Mouse (Mus musculus) megakaryocyte, embryonic 14.5 days (primary cell): Measurements from ENCODE around the gene Mras. TPM values are rescaled to one million over a fixed set of nuclear protein-coding genes. Genes with fewer than 3 reads are reported as not detected.
A peak's percentile ranks its signal among the peaks of the same experiment; 100 is the strongest.

Source experiments
- H3K27me3 ChIP-seq: replicated peaks from 2 replicates; pipeline ENCODE3; 2012; ENCODE audit warnings: inconsistent platforms
- H3K36me3 ChIP-seq: replicated peaks from 2 replicates; pipeline ENCODE3; 2012; ENCODE audit warnings: low read length, inconsistent platforms, mixed read lengths
- H3K4me1 ChIP-seq: 2 replicates; pipeline ENCODE4 v1.6.1; 2012; ENCODE audit warnings: inconsistent platforms
- H3K4me3 ChIP-seq: replicated peaks from 2 replicates; pipeline ENCODE3; 2012; ENCODE audit warnings: moderate library complexity, mild to moderate bottlenecking, inconsistent platforms
- H3K9me3 ChIP-seq: 2 replicates; pipeline ENCODE4 v1.6.1; 2012; ENCODE audit warnings: inconsistent platforms
- FLI1 ChIP-seq: IDR thresholded peaks from 2 replicates; pipeline ENCODE4 v1.6.1; 2012; ENCODE audit warnings: low read length, inconsistent platforms, mixed read lengths
- GATA1 ChIP-seq: IDR thresholded peaks from 3 replicates; pipeline ENCODE4 v1.6.1; 2012; ENCODE audit warnings: mixed read lengths, low read length, inconsistent platforms, borderline replicate concordance
- polyA plus RNA-seq: library from polyadenylated mRNA; stranded (reverse); fragments of >175 nt; gene quantifications from 2 replicates; pipeline ENCODE4 v1.2.3, GENCODE M21; 2012; ENCODE audit warnings: low replicate concordance; ENCODE audit not compliant: insufficient read depth

The Mras gene
- polyA plus RNA-seq = 0.09 TPM in 1 of 2 replicates, not detected in the other

- Histone ChIP-seq H3K4me3 (peak within 1 kb of the TSS; percentile 91), H3K27me3 (peaks cover 84% of the 10 kb centered on the region)
These were observed at the start of gene Mras for GRCm38 (mm10) chr9:99437031-99437764. Mras (minus strand) TSS chr9:99437381.

GRCm38 (mm10) chr9:99485144-99485543 is 48.0 kb upstream of the Mras start:
- no peaks in the 10 kb centered on the region for H3K9me3 ChIP-seq
- H3K36me3 ChIP-seq = peaks cover 97% of the 10 kb centered on the region
- no peak overlapping the region for H3K4me3 ChIP-seq
- TF ChIP-seq FLI1 (no peak), GATA1 (no peak)
- H3K27me3 ChIP-seq = no peaks in the 10 kb centered on the region
- peaks cover 36% of the 10 kb centered on the region for H3K4me1 ChIP-seq

More at GRCm38 (mm10) chr9:99437031-99437764, at the start of gene Mras:
- H3K36me3 ChIP-seq = no peaks in the 10 kb centered on the region
- H3K9me3 ChIP-seq = no peaks in the 10 kb centered on the region
- TF ChIP-seq GATA1 (no peak), FLI1 (no peak)
- peaks cover 26% of the 10 kb centered on the region for H3K4me1 ChIP-seq

GRCm38 (mm10) chr9:99484632-99485031 is 47.5 kb upstream of the Mras start:
- Histone ChIP-seq H3K4me3 (no peak overlapping the region), H3K9me3 (no peaks in the 10 kb centered on the region), H3K4me1 (peaks cover 36% of the 10 kb centered on the region), H3K27me3 (no peaks in the 10 kb centered on the region), H3K36me3 (peaks cover 94% of the 10 kb centered on the region)
- TF ChIP-seq GATA1 (no peak), FLI1 (no peak)

GRCm38 (mm10) chr9:99483191-99483590 is 46.0 kb upstream of the Mras start:
- peaks cover 42% of the 10 kb centered on the region for H3K4me1 ChIP-seq
- TF ChIP-seq GATA1 (no peak), FLI1 (no peak)
- no peaks in the 10 kb centered on the region for H3K9me3 ChIP-seq
- no peaks in the 10 kb centered on the region for H3K27me3 ChIP-seq
- peaks cover 93% of the 10 kb centered on the region for H3K36me3 ChIP-seq
- H3K4me3 ChIP-seq = no peak overlapping the region

- Histone ChIP-seq H3K36me3 (peaks cover 78% of the 10 kb centered on the region), H3K27me3 (no peaks in the 10 kb centered on the region), H3K4me3 (no peak overlapping the region), H3K9me3 (no peaks in the 10 kb centered on the region), H3K4me1 (peaks cover 23% of the 10 kb centered on the region)
- no peak for TF ChIP-seq FLI1
- TF ChIP-seq GATA1 = no peak
These were observed 43.6 kb upstream of the Mras start for GRCm38 (mm10) chr9:99480764-99481163.

GRCm38 (mm10) chr9:99479181-99479711 is 42.1 kb upstream of the Mras start:
- no peaks in the 10 kb centered on the region for H3K9me3 ChIP-seq
- TF ChIP-seq FLI1 (no peak), GATA1 (no peak)

GRCm38 (mm10) chr9:99471334-99471733 is 34.2 kb upstream of the Mras start:
- no peaks in the 10 kb centered on the region for H3K9me3 ChIP-seq
- peaks cover 16% of the 10 kb centered on the region for H3K4me1 ChIP-seq

More at GRCm38 (mm10) chr9:99479181-99479711, 42.1 kb upstream of the Mras start:
- no peaks in the 10 kb centered on the region for H3K27me3 ChIP-seq
- H3K4me1 ChIP-seq = peaks cover 11% of the 10 kb centered on the region
- H3K4me3 ChIP-seq = no peak overlapping the region
- peaks cover 76% of the 10 kb centered on the region for H3K36me3 ChIP-seq

GRCm38 (mm10) chr9:99470347-99471092 is 33.3 kb upstream of the Mras start:
- no peaks in the 10 kb centered on the region for H3K9me3 ChIP-seq
- H3K4me3 ChIP-seq = no peak overlapping the region
- H3K27me3 ChIP-seq = peaks cover 19% of the 10 kb centered on the region
- peaks cover 10% of the 10 kb centered on the region for H3K36me3 ChIP-seq
- TF ChIP-seq GATA1 = no peak
- no peak for TF ChIP-seq FLI1
- peaks cover 16% of the 10 kb centered on the region for H3K4me1 ChIP-seq

More at GRCm38 (mm10) chr9:99471334-99471733, 34.2 kb upstream of the Mras start:
- Histone ChIP-seq H3K4me3 (no peak overlapping the region), H3K36me3 (peaks cover 18% of the 10 kb centered on the region), H3K27me3 (peaks cover 18% of the 10 kb centered on the region)
- TF ChIP-seq FLI1 (no peak), GATA1 (no peak)

- H3K36me3 ChIP-seq = peaks cover 2% of the 10 kb centered on the region
- H3K27me3 ChIP-seq = peaks cover 24% of the 10 kb centered on the region
- H3K4me3 ChIP-seq = peak overlapping the region; percentile 60
- H3K4me1 ChIP-seq = peaks cover 16% of the 10 kb centered on the region
- H3K9me3 ChIP-seq = no peaks in the 10 kb centered on the region
- TF ChIP-seq GATA1 (no peak), FLI1 (no peak)
These were observed 32.6 kb upstream of the Mras start for GRCm38 (mm10) chr9:99469681-99470273.
